Mouse (Mus musculus) embryonic fibroblast, embryonic 13.5 days (primary cell): Measurements from ENCODE around the gene Adam17.

Experiments
- CTCF ChIP-seq: IDR thresholded peaks from 2 replicates; pipeline ENCODE4 v1.5.1; 2011; ENCODE audit warnings: mild to moderate bottlenecking, control low read depth, low read length, moderate library complexity, borderline replicate concordance; ENCODE audit not compliant: insufficient read depth
- POLR2A ChIP-seq: IDR thresholded peaks from 2 replicates; pipeline ENCODE4 v1.6.1; 2011; ENCODE audit warnings: low read depth, mild to moderate bottlenecking, control low read depth, low read length, moderate library complexity

DNA sequence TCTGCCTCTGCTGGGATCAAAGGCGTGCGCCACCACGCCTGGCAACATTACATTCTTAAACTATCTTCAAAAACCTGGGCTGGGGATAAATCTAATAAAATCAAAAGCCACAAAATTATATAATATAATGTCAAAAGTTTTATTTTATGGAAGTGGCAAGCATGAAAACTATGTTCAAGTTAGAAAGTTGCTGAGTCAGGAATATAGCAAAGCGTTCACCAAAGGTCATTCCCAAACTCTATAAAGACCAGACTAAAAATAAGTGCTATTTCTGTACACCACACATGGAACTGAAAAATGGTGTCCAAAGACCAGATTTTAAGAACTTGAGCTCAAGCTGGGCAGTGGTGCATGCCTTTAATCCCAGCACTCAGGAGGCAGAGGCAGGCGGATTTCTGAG lies 29.3 kb upstream of the Adam17 start:
- no peak for TF ChIP-seq CTCF
- no peak for TF ChIP-seq POLR2A
